Mouse (Mus musculus) colon, adult 2 months (tissue): Measurements from ENCODE around the gene Mdm4. TPM values are rescaled to one million over a fixed set of nuclear protein-coding genes. Genes with fewer than 3 reads are reported as not detected.

Experiments
- polyA plus RNA-seq: library from polyadenylated mRNA; depleted of rRNA; stranded (reverse); fragments of >200 nt; gene quantifications from 2 replicates; pipeline ENCODE4 v1.2.3, GENCODE M21; 2012; rRNA removed

The Mdm4 gene
- 16.5 and 21.4 TPM in 2 replicates for polyA plus RNA-seq

DNA sequence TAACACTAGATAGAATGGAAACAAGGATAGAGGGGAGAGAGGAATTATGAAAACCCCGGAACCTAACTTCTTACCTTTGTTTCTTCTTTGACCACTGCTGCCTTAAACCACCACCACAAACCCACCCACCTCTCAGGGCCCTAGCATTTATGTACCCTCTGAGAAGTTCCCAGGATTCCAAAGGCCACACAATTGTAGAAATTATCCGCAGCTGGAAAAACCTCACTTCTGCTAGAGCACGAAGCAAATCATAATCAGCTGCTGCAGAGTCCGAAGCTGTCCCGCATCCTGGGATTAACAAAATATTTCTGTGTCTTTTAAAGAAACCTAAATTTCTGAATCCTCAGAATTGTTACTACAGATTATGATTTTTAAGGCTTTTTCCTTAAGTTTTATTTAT is at the start of gene Mdm4:
TSS of gene Mdm4 (minus strand) at position 101 of the 400 bp plus-strand sequence.

DNA sequence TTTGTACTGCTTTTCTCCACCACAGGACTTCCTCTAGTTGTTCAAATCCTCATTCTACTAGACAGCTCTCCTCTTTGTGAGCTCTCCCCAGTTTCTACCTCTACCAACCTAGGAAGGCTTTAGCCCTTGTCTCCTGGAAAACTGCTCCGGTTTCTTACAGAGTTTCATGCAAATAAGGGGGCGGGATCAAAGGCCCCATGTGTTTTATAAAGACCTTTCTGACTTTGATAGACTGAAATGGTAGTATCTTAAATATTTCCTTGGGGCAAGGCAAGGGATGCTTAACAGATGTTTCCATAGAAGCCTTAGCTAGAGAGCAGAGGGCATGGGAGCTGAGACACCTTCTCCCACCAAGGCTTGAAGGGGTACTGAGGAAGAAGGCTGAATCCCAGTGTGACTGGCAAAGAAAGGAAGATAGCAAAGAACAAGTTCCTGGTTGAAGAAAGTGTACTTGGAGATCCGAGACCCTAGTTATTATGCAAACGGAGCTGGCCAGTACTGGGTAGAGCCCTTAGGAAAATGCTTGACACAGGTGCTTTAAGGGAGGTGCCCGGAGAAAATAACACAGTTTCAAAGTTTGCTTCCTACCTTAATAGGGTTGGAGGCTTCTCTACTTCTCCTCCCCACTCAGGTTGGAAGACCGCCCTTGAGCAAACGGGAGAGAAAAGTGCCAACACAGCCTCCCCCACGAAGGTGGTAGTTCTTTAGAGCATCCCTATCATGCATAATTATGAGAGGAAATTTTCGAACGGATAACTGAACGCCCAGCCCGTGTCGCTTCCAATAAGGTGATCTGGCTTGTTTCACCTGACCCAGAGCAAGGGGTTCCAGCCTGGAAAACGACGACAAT is 14.9 kb upstream of the Mdm4 start, which contains the start of gene Pik3c2b:
TSS of gene Pik3c2b (plus strand) at position 657 of the 850 bp plus-strand sequence.

Other genes with a start within 250 kb of the Mdm4 start
- gene Lrrn2, start 150.3 kb downstream of the Mdm4 start, polyA plus RNA-seq: 4.9 and 6.6 TPM in 2 replicates
- 35.7 and 39.0 TPM in 2 replicates for gene Pik3c2b, start 15.1 kb upstream of the Mdm4 start, polyA plus RNA-seq
- gene Ppp1r15b, start 100.6 kb upstream of the Mdm4 start, polyA plus RNA-seq: 35.9 and 37.4 TPM in 2 replicates
- gene Plekha6, start 133.6 kb upstream of the Mdm4 start, polyA plus RNA-seq: 215 and 248 TPM in 2 replicates